Mouse (Mus musculus) left cerebral cortex, adult 18-20 months (tissue): ENCODE measurements around the gene Gm9774. TPM values are rescaled to one million over a fixed set of nuclear protein-coding genes. Genes with fewer than 3 reads are reported as not detected.

Source experiments
- DNase-seq, 2 experiments: peaks; one replicate each; pipeline ENCODE4 v3.0.0; 2021 to 2022; ENCODE audit warnings: low spot score in 2 of 2, mixed read lengths in 1 of 2
- long read RNA-seq, 2 experiments: library from polyadenylated mRNA; stranded (forward); transcript quantifications; one replicate each; pipeline ENCODE4 v2.0.0; 2021
- total RNA-seq, 2 experiments: library from RNA; stranded (reverse); gene quantifications; 2 replicates each; pipeline ENCODE4 v1.2.3; 2021

The Gm9774 gene
- total RNA-seq, result 1 to 10 TPM; 2.3 to 2.9 TPM
- long read RNA-seq, experiment 1, result 0 reads
- long read RNA-seq, experiment 2, result 0 reads

- DNase-seq, result no peak
Observed at GRCm38 (mm10) chr3:92429323-92429722, at the start of gene Gm9774. Gene Gm9774 (minus strand): TSS chr3:92429423.

DNA sequence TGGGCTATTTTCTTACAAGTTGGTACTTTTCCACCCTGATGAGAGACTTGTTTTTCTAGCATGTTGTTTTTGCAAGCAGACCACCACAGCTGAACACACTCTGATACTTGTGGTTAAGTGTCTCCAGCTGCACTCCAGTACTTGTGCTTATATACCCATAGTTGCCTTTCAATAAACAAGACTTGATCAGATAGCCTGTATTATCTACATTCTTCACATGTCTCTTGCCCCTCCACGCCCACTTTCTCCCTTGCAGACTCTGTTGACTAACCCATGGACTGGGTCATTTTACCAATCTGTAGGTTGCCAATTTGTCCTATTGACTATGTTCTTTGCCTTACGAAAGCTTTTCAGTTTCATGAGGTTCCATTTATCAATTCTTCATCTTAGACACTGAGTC, 40.9 kb upstream of the Gm9774 start:
- DNase-seq, result no peak

- no peak for DNase-seq
Observed at GRCm38 (mm10) chr3:92467424-92467823, 38.2 kb upstream of the Gm9774 start.

DNA sequence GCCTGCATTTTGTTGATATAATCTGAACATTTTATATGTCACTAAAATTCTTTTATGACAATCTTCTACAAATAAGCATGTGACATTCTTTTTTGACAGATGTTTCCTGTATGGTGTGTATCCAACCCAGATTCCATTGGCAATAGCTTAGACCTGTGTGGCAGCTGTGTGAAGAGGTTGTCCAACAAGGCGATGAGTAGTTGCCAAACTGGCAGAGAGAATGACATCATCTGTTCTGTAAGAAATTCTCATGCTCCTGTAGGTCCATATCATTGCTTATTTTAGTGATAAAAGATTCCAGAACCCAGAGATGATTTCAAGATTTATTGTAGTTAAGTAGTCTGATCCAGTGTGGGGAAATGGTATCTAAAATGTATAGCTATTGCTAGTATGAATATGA, 37.4 kb upstream of the Gm9774 start:
- no peak for DNase-seq

GRCm38 (mm10) chr3:92458620-92459019, 29.4 kb upstream of the Gm9774 start, which contains the start of gene Sprr3:
Gene Sprr3 (minus strand): TSS chr3:92458720.
- DNase-seq, result no peak

DNA sequence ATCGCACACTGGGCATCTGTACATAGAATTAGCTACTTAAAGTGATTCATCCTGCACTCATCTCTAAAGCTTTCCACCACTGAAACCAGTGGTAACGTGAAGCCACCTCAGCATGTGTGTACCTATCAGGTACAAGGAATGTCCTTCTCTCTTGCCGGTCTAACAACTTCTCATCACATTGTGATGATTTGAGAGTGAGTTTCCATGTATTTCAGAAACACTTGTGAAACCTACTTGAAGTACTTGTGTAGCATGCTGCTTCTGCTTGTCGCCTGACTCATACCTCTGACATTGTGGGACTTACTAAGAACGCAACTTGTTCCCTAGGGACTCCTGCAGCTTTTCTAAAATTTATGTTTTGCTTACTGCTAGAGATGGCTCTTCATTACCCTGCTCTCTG, 25.9 kb upstream of the Gm9774 start:
- DNase-seq, result no peak

DNA sequence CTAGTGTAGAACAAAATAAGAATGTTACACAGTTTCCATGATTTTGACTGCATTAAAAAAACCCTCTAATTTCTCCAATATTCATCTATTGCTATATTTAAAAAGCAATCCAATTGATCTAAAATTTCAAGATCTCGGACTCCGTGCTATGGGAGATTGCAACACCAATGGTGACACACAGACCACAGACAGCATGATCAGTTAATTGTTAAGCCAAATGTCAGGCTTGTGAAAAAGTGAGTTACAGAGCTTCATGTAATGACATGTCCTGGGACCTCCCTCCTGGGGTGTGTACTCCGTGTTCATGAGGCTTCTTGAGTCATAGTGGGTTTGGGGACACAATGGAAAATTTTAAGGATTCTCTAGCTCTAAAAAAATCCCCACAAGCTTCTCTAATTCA, 11.0 kb upstream of the Gm9774 start:
- no peak for DNase-seq

DNA sequence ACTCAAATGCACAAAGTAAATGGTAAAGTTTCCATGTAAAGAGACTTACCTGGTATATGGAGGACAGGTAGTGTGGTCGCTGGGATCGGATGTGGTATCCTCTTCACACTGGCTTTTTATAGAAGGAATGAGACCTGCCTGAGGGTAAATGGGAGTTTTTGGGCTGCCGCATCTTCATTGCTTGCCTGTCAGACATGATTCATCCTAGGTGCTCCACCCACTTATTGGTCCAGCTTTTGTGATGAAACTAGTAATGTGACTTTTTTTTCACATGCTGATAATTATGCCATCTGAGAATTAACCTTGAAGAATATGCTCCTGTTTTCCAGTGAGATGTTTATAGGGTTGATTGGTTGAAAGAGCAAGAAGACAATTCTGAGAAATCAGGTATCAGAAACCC, 9.5 kb upstream of the Gm9774 start, which contains the start of gene Sprr1b:
Gene Sprr1b (minus strand): TSS at position 101 of the 400 bp plus-strand sequence.
- DNase-seq, result no peak

DNA sequence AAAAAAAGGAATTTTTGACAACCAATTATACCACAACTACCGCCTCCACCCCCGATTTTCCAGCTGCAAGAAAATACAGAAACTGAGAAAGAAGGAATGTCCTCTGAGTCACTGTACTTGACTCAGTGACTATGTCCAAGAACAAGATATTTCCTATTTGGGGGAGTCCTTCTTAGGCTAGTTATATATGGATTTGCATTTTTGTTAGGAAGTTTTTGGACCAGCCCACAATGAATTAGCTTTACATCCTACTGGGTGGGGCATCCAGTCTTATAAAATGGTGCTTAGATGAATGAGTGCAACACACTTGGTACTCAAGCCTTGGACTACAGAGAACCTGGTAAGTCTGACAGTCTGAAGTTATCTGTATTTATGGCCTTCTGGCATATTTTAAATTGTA, 3.1 kb upstream of the Gm9774 start, which contains the start of gene Sprr2k:
Gene Sprr2k (plus strand): TSS at position 301 of the 400 bp plus-strand sequence.
- no peak for DNase-seq

DNA sequence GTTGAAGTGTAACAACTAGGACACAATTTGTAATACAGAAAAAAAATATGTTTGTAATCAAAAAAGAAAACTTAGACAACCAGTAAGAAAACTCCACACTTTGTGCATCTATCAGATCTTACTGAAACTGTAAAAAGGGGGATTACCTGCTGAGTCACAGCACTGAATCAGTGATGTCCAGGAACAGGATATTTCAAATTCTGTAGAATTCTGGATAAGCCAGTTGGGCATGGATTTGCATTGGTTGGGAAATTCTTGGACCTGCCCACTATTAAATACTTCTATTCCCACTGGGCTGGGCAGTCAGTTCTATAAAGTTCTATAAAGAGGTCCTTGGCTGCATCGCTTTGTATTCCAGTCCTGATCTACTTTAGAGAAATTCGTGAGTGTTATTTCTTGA, 11.4 kb downstream of the Gm9774 start, which contains the start of gene Sprr2j-ps:
Gene Sprr2j-ps (plus strand): TSS at position 301 of the 400 bp plus-strand sequence.
- DNase-seq, result no peak

DNA sequence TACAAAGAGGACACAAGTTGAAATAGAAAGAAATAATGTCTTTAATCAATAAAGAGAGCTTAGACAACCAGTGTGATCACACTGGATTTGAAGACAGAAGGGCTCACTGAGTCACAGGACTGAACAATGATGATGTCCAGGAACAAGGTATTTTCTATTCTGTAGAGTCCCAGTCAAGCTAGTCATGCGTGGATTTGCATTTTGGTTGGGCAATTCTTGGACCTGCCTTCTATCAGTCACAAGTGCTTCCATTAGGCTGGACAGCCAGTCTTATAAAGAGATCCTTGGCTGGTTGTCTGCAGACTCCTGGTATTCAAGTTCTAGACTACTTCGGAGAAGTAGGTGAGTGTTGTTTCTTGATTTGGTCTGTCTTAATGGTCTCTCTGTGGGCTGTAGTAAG, 21.5 kb downstream of the Gm9774 start, which contains the start of gene Sprr2i:
Gene Sprr2i (plus strand): TSS at position 301 of the 400 bp plus-strand sequence.
- no peak for DNase-seq

DNA sequence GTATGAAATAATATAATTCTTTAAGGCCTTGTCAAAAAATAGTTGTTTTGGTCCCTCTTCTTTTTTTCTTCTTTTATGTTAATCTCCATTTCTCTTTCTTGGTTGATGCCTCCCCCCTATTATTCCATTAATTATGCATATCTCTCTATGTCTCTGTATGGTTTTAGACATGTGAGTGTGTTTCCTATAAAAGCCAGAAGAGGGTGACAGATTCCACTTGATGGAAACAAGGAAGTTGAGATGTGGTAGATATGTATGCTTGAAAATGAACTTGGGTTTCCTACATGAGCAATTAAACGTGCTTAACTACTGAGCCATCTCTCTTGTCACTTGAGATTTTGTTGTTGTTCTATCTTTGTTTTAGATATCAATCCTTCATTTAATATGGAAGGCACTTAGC, 34.9 kb downstream of the Gm9774 start:
- DNase-seq, result no peak

DNA sequence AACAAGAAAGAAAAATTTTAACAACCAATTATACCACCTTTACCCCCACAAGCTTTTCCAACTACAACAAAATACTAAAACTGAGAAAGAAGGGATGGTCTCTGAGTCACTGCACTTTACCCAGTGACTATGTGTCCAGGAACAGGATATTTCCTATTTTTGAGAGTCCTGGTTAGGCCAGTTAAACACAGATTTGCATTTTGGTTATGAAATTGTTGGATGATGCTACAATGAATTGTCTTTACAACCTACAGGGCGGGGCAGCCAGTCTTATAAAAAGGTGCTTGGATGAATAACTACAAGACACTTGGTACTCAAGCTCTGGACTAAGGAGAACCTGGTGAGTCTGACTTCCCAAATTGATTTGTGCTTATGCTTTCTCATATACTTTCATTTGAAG, 43.8 kb downstream of the Gm9774 start, which contains the start of gene Sprr2h:
Gene Sprr2h (plus strand): TSS at position 301 of the 400 bp plus-strand sequence.
- no peak for DNase-seq

Other genes with a start within 250 kb of the Gm9774 start
- gene Sprr2a1, start 213.6 kb downstream of the Gm9774 start, total RNA-seq, result not detected
- not detected for gene Sprr2a2, start 213.5 kb downstream of the Gm9774 start, total RNA-seq
- gene Sprr2a3, start 144.0 kb downstream of the Gm9774 start, total RNA-seq, result not detected
- gene Sprr2b, start 112.8 kb downstream of the Gm9774 start, total RNA-seq, result not detected
- gene Sprr2d, start 90.3 kb downstream of the Gm9774 start, total RNA-seq, result not detected
- gene Sprr2e, start 77.3 kb downstream of the Gm9774 start, total RNA-seq, result not detected
- not detected for gene Sprr2f, start 64.2 kb downstream of the Gm9774 start, total RNA-seq
- gene Sprr2h, start 43.7 kb downstream of the Gm9774 start, total RNA-seq, result not detected
- gene Sprr2i, start 21.4 kb downstream of the Gm9774 start, total RNA-seq, result not detected
- not detected for gene Sprr2j-ps, start 11.3 kb downstream of the Gm9774 start, total RNA-seq
- not detected for gene Sprr2k, start 3.2 kb upstream of the Gm9774 start, total RNA-seq
- not detected for gene Sprr1b, start 9.4 kb upstream of the Gm9774 start, total RNA-seq
- not detected for gene Sprr3, start 29.3 kb upstream of the Gm9774 start, total RNA-seq
- gene Sprr1a, start 56.5 kb upstream of the Gm9774 start, total RNA-seq, result not detected
- not detected for gene Sprr4, start 71.1 kb upstream of the Gm9774 start, total RNA-seq
- gene 2310046K23Rik, start 105.1 kb upstream of the Gm9774 start, total RNA-seq, result not detected
- gene Ivl, start 144.3 kb upstream of the Gm9774 start, total RNA-seq, result not detected
- gene Smcp, start 159.6 kb upstream of the Gm9774 start, total RNA-seq, result not detected
- not detected for gene 2210017I01Rik, start 178.1 kb upstream of the Gm9774 start, total RNA-seq
- gene Lce6a, start 192.2 kb upstream of the Gm9774 start, total RNA-seq, result not detected
- not detected for gene Lce1a1, start 218.9 kb upstream of the Gm9774 start, total RNA-seq
- gene Lce1b, start 227.5 kb upstream of the Gm9774 start, total RNA-seq, result not detected
- not detected for gene Lce1a2, start 240.9 kb upstream of the Gm9774 start, total RNA-seq
- not detected for gene Lce1c, start 249.8 kb upstream of the Gm9774 start, total RNA-seq